Mouse (Mus musculus): ENCODE measurements at regions not wholly inside any gene's neighbourhood (a gene's known extent, or its start where the extent isn't known, plus 50 kb on each side); places are given as distances from the start of the nearest gene placed in this dataset.

DNA sequence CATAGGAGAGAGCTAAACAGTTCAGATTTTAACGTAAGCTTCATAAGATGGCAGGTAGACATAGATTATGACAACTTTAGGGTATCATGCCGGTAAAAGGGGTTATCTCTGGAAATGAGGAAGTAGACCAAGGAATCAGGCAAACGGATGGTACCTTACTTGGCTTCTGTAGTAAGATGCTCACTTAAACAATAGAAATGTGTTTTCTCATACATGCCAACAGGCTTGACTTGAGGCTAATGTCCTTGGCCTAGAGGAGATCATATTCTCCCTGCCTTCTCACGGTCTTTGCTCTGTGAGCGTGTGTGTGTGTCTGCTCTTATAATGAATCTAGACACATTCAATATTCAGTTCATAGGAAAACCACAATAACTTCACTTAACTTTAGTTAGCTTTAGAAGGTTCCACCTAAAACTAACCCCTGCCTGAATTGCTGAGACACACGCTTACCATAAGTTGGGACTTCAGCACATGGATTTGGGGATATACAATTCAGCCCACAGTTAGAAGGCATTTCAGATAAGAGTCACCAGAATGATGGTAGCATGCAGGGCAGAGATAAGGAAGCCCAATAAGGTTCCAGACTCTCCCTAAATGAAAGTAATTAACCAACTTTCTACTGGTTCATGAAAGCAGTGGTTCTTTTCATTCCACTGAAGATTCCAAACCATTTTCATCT, 63.8 kb upstream of the Tank start:
- TF ChIP-seq POLR2A (IDR thresholded peaks at IDR 0.05; ENCODE audit: low read depth, low read length), result no peak
- TF ChIP-seq CTCF (IDR thresholded peaks at IDR 0.05; ENCODE audit: extremely low read depth, insufficient read depth, insufficient read length, insufficient replicate concordance), result no peak
